Mouse (Mus musculus): ENCODE data around the gene Ablim2. TPM values are rescaled to one million over a fixed set of nuclear protein-coding genes. Genes with fewer than 3 reads are reported as not detected.

Gene Ablim2
- total RNA-seq (2021) = 10 to 100 TPM; 51.3 to 68.7 TPM
- long read RNA-seq, experiment 1, partial matches to known transcripts = 7 of 30 reads
- long read RNA-seq, experiment 1, other reads (novel, unspliced or antisense) = 23 of 30 reads
- long read RNA-seq, experiment 2, partial matches to known transcripts = 8 of 30 reads
- long read RNA-seq, experiment 2, other reads (novel, unspliced or antisense) = 22 of 30 reads

DNA sequence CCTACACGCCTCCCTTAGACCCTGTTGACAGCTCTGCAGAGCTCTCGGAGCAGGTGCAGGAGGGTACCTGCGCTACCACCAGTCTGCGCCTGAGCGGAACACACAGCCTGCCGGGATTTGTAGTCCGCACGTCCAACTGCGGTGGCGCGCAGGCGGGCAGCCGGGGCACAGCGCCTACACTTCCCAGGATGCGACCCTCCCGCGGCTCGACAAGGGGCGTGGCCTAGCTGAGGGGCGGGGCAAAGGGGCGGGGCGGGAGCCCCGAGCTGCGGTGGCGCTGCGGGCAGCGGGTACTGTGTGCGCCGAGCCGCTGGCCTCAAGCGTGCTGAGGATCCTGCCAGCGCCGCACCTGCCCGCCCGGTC lies at the start of gene Ablim2:
Gene Ablim2, plus strand, starts transcription at position 242 of the 363 bp plus-strand sequence.
- DNase-seq = peak; percentile 86

GRCm38 (mm10) chr5:35710481-35710880 lies 47.2 kb upstream of the Ablim2 start:
- DNase-seq = no peak

GRCm38 (mm10) chr5:35710931-35711330 lies 46.7 kb upstream of the Ablim2 start:
- DNase-seq = no peak

DNA sequence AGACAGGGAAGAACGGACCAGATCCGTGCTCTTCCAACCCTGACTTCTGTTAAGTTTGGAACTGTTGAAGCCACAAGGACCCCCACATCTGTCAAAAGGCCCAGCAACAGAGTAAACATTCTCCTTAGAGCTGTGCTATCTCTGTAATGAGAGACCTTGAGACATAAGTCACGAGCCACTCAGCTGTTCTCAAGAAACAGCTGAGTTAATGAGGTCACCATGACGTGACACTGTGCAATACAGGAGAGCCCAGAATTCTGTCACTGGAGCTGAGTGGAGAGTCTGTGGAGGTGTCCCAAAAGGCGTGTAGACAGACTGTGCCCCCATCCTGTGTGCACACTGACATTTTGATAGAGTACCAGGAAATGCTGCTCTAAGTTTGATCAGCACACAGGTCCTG lies 45.2 kb upstream of the Ablim2 start:
- no peak for DNase-seq

DNA sequence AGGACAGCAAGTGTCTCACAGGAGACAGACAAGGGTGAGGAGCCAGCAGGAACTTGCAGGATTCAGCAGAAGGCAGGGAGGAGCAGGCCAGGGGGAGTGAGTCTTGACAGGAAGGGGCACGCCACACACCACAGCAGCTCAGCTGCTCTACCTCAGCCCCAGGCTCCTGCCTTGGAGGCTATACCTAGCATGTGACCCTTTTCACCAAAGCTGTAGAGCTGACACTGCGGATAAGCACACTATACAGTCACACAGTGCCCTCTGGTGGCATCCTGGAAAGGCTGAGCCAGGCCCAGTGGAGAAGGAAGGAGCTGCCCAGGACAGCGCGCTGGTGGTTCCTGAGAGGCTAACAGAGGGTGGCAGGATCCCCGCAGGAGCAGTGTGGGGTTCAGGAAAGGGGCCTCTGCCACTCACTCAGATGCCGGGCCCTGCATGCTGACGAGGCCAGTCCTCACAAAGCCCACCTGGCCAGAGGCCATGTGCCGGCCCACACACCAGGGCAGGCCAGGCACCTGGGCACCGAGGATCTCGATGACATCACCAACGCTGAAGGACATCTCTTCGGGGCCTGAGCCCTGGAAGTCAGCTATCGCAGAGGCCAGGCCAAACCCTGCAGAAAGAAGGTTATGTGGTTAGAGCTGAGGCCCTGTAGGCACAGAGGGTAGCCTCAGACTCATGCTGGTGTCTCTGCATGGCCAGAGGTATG lies 43.9 kb upstream of the Ablim2 start:
- DNase-seq = peak; percentile 77

- DNase-seq = no peak
Measured at GRCm38 (mm10) chr5:35717455-35717854, 40.2 kb upstream of the Ablim2 start.

GRCm38 (mm10) chr5:35717946-35718345 lies 39.7 kb upstream of the Ablim2 start:
- DNase-seq = peak; percentile 44

DNA sequence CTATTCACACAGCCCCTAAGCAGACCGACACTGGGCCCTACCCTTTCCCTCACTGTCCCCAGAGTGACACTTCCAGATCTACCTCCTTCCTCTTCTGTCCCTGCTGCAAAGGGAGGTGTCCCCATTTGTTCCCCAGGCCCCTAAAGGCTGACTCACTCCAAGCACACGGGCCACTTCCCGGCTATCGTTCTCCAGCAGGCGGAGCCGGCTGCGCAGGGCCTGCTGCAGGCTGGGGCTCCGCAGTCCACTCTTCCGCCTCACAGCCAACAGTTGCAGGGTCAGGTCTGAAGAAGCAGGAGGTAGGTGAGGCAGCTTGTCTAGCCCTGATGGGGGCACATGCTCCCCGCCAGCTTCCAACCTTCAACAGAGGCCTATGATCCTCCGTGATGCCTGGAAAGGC lies 38.9 kb upstream of the Ablim2 start:
- no peak for DNase-seq

GRCm38 (mm10) chr5:35719343-35719742 lies 38.3 kb upstream of the Ablim2 start:
- no peak for DNase-seq

GRCm38 (mm10) chr5:35719880-35720279 lies 37.8 kb upstream of the Ablim2 start:
- peak; percentile 34 for DNase-seq

GRCm38 (mm10) chr5:35721933-35722332 lies 35.7 kb upstream of the Ablim2 start:
- DNase-seq = no peak

DNA sequence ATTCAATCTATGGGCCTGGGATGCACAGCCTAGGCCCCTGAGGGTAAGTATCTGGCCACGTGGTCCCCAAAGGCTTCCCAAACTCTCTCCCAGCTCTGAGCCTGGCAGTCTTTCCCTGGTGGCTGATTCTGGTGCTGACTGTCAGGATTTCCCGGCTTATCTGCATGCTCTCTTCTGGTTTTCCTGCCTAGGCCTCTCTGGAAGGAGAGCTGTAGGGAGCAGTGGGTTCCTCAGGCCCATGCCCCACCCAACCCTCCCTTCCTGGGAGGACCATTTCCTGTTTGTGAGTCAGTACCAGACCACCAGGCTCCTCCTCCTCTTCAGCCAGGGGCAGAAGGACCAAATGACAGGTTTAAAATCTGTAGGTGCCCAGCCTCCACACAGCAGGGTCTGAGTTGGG lies 35.0 kb upstream of the Ablim2 start:
- no peak for DNase-seq

DNA sequence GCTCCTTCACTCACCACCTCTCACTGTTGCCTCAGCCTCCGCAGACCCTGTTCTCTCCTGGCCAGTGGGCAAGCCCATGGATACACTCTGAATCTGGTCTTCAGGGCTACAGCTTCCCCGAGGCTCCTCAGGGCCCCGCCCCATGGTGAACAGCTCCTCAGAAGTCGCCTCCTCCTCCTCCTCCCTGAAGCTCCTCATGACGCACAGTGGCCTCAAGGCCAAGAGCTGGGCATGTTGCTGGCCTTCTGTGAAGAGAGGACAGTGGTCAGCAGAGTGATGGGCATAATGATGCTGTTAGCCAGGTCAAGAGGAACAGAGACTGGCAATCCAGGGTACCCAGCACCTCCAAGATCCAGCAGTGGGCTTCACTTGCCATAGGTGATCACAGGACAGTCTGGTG lies 33.8 kb upstream of the Ablim2 start:
- no peak for DNase-seq

- DNase-seq = no peak
Measured at GRCm38 (mm10) chr5:35725840-35726239, 31.8 kb upstream of the Ablim2 start.

GRCm38 (mm10) chr5:35727447-35727846 lies 30.2 kb upstream of the Ablim2 start:
- DNase-seq = no peak

DNA sequence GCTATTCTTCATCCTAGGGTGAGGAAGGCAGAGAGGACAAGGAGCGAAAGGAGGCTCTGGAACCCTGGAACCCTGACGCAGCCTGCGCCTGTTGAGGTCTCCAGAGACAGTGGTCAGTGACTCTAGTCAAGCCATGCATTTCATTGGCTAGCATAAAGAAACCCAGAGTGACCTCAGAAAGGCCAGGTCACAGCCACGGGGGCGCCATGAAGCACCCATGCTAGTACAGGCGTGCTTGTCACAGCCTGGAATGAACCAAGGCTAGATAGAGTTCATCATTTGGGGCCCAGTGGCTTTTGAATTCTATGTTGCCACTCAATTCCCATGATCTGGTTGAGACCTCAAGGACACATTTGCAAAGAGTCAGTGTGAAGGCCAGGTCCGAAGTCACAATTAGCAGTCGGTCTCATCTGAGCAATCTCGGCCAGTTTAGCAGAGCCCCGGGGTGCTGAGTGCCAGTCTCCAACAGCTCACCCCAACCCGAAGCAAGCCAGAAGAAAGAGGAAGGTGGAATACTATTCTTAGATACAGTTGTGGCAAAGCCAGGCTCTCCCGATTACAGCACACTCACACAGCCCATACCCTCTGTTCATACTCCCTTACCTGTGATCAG lies 29.2 kb upstream of the Ablim2 start:
- DNase-seq = no peak

GRCm38 (mm10) chr5:35728957-35729460 lies 28.7 kb upstream of the Ablim2 start:
- peak; percentile 44 for DNase-seq

GRCm38 (mm10) chr5:35729844-35730243 lies 27.8 kb upstream of the Ablim2 start:
- DNase-seq = peak; percentile 44

- DNase-seq = no peak
Measured at GRCm38 (mm10) chr5:35730552-35730951, 27.1 kb upstream of the Ablim2 start.

- DNase-seq = no peak
Measured at GRCm38 (mm10) chr5:35731006-35731405, 26.7 kb upstream of the Ablim2 start.

DNA sequence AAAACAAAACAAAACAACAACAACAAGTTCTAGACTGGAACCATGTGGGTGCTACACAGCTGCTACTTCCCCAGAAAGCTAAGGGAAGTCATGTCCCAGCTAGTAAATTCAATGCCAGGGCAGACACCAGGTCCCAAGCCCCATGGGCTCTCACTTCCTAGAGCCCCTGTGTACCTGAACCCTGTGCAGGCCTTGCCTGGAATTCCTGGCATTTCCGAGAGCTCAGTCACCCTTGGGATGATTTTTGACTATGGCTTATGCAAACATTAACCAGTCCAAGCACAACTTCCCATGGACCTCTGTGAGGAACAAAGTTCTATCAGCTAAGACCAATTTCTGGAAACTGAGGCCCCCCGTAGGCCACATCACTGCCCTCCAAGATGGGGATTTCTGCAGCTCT lies 24.2 kb upstream of the Ablim2 start:
- DNase-seq = no peak

DNA sequence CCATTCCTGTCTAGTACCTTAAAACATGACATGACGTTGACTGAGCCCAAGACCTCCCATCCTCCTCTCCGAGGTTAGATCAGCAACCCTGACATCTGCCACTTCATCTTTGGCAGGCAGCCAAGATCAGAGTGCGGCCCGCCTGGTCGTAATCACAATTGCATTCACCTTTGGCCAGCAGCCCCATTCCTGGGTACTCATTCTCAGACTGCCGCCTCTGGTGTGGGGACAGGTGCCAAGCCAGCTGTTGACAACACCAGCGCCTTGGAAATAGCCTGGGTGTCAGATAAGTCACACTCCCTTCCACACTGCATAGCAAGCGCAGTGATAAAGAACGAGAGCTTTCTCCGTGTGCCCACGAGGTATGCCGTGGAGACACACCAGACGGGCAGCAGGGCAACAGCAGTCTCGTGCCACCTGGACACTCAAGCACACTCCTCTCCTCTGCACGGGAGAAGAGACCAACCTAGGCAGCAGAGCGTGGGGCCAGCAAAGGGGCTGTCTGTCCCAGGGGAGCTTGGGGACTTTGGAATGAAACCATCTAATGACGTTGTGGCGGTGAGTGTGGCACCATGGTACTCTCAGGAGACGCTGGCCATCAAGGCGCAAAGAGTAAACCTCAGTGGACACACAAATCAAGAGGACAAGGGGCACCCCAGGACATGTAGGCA lies 20.3 kb upstream of the Ablim2 start:
- DNase-seq = peak; percentile 39

GRCm38 (mm10) chr5:35739005-35739404 lies 18.7 kb upstream of the Ablim2 start:
- DNase-seq = no peak
